22 mouse cellular contexts compared by ENCODE assay signal in the genomic region with DNA sequence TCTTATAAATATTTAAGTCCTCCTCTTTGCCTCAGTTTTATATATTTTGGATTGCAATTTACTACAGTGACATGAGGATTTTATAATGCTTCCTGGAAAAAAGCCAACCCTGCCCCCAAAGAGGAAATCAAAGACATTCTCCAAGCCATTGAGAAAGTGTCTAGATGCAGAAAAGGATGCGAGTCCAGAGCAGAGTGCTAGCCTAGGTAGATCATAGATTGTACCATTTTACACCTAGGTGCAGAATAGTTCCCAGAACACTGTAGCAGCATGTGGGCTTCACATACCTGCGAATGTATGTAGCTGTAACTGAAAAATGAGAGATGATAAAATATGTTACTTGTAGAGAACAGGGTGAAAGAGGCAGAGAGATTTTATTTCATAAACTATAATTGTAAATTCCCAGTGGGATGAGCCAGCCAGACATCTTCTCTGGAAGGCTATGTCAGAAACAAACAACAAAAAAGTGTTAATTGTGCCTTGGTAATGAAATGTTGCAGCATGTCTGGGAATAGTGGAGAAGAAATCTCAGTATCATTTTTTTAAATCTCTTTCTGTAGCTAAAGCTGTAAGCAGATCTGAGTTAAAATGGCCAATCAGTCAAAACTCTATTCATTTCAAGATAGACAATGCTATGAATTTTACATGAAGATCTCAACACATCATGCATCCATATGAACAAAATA. TPM values are rescaled to one million over a fixed set of nuclear protein-coding genes. Genes with fewer than 3 reads are reported as not detected.
"Had no signal": no experiment of that assay in that cellular context is flagged by ENCODE, and none has a peak within 500 bp of the region (broad histone marks: within the 10 kb centered on the region; RNA-seq: fewer than 3 reads in every experiment).

No protein-coding gene starts in this region.

- H3K9ac ChIP-seq: liver, embryonic 13.5 days; midbrain, embryonic 15.5 days; neural tube, embryonic 13.5 days; stomach, embryonic 15.5 days had no signal

- DNase-seq: kidney, adult 2 months; kidney, postnatal 25 days; liver, embryonic 13.5 days; lung, adult 2 months; lung, postnatal 14 days; lung, postnatal 4 days; retina, postnatal 1 day; right cerebral cortex, postnatal 25 days; spleen, adult 18-20 months; thymus, postnatal 25 days had no signal

- H3K36me3 ChIP-seq: liver, embryonic 13.5 days; midbrain, embryonic 15.5 days; neural tube, embryonic 13.5 days; stomach, embryonic 15.5 days had no signal

- H3K4me3 ChIP-seq: liver, embryonic 13.5 days; midbrain, embryonic 15.5 days; neural tube, embryonic 13.5 days; stomach, embryonic 15.5 days had no signal

- ATAC-seq: midbrain, embryonic 15.5 days had no signal

- H3K9me3 ChIP-seq: liver, embryonic 13.5 days; midbrain, embryonic 15.5 days; neural tube, embryonic 13.5 days; stomach, embryonic 15.5 days had no signal

- H3K27ac ChIP-seq: kidney, postnatal 0 days; liver, embryonic 13.5 days; midbrain, embryonic 15.5 days; neural tube, embryonic 13.5 days; stomach, embryonic 15.5 days had no signal

- H3K4me1 ChIP-seq: liver, embryonic 13.5 days; midbrain, embryonic 15.5 days; neural tube, embryonic 13.5 days; stomach, embryonic 15.5 days had no signal

- H3K4me2 ChIP-seq: liver, embryonic 13.5 days; midbrain, embryonic 11.5 days; midbrain, embryonic 15.5 days; neural tube, embryonic 13.5 days; stomach, embryonic 15.5 days had no signal

- H3K27me3 ChIP-seq: liver, embryonic 13.5 days; midbrain, embryonic 15.5 days; neural tube, embryonic 13.5 days; stomach, embryonic 15.5 days had no signal

RNA-seq across cellular contexts. Expression of a gene that starts 7.8 kb away (rescaled TPM):
- total RNA-seq: liver, adult 2 months; megakaryocyte progenitor cell, adult 5-6 weeks; megakaryocyte-erythroid progenitor cell, adult 5-6 weeks; neutrophil, adult 5-6 weeks had no signal
- polyA plus RNA-seq: large intestine, adult 2 months; liver, adult 2 months; liver, embryonic 16.5 days; lung, adult 2 months; thymus, postnatal 0 days had no signal

RNA-seq across cellular contexts. Expression of a gene that starts 59.9 kb away (rescaled TPM):
- total RNA-seq: megakaryocyte progenitor cell, adult 5-6 weeks; megakaryocyte-erythroid progenitor cell, adult 5-6 weeks had no signal
